Mouse (Mus musculus) liver, embryonic 14.5 days (tissue): ENCODE measurements at regions not wholly inside any gene's neighbourhood (a gene's known extent, or its start where the extent isn't known, plus 50 kb on each side); places are given as distances from the start of the nearest gene placed in this dataset.

Source experiments
- CTCF ChIP-seq: IDR thresholded peaks from 2 replicates; pipeline ENCODE4 v1.5.1; 2016; ENCODE audit warnings: antibody characterized with exemption, low read depth, control low read depth
- EP300 ChIP-seq: IDR thresholded peaks from 2 replicates; pipeline ENCODE4 v1.6.1; 2016; ENCODE audit warnings: antibody characterized with exemption, low read depth

GRCm38 (mm10) chr9:120758003-120758402, 171.0 kb upstream of the Ctnnb1 start:
- TF ChIP-seq CTCF (no peak), EP300 (no peak)
